Mouse (Mus musculus) C2C12 (cell line): Measurements from ENCODE around the gene Fbrsl1.

Source experiments
- CEBPB ChIP-seq: IDR thresholded peaks from one replicate; pipeline ENCODE4 v1.6.1; 2011; ENCODE audit warnings: low read depth, mild to moderate bottlenecking, control low read depth, moderate library complexity
- USF1 ChIP-seq: IDR thresholded peaks from one replicate; pipeline ENCODE4 v1.6.1; 2011; ENCODE audit warnings: low read depth, mild to moderate bottlenecking, control low read depth, moderate library complexity

- TF ChIP-seq USF1 (no peak), CEBPB (no peak)
Observed at GRCm38 (mm10) chr5:110392727-110393126, 55.6 kb downstream of the Fbrsl1 start.
